Mouse (Mus musculus) heart, adult 2 months (tissue): Measurements from ENCODE around the gene Ankrd54.

Source experiments
- CTCF ChIP-seq: fragments of 200-600 bp; IDR thresholded peaks from 2 replicates; pipeline ENCODE4 v1.8.1; 2022; ENCODE audit warnings: antibody characterized with exemption, mild to moderate bottlenecking, moderate library complexity
- POLR2A ChIP-seq: fragments of 200-500 bp; IDR thresholded peaks from 2 replicates; pipeline ENCODE4 v1.6.1; 2011; ENCODE audit warnings: mild to moderate bottlenecking, low read depth, low read length, control low read depth; ENCODE audit not compliant: insufficient read depth

DNA sequence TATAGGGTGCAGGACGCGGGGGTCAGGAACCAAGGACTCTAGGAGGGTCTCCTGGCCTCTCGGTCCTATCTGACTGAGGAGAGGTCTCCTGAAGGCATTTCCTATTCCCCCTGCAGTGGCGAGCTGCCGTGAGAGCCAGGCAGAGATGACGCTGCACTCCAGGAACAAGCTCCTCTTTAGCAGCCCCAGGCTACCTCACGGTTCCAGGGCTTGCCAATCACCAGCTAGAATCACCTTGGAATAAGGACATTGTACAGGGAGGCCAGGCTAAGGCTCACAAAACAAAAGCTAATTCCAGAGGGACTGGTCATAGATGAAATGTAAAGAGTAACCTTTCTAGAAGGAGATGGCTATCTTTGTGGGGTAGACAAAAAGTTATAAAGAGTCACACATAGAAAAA, 6.1 kb downstream of the Ankrd54 start:
- TF ChIP-seq CTCF (no peak), POLR2A (no peak)
